Mouse (Mus musculus) stomach, postnatal 0 days (tissue): ENCODE data around the gene Arhgef2. TPM values are rescaled to one million over a fixed set of nuclear protein-coding genes. Genes with fewer than 3 reads are reported as not detected.

Source experiments
- ATAC-seq: fragments of 200-750 bp; cut with Nextera tagmentation; 2 replicates; pipeline ENCODE4 v1.8.0; 2017; ENCODE audit not compliant: low FRiP score, low TSS enrichment
- DNase-seq: peaks from one replicate; pipeline ENCODE4 v3.0.0-alpha.2; 2016; ENCODE audit warnings: low spot score
- H3K27ac ChIP-seq: fragments of 300-500 bp; sonication (generic); replicated peaks from 2 replicates; pipeline ENCODE4 v1.5.1; 2014; ENCODE audit warnings: mild to moderate bottlenecking, control low read depth
- H3K27me3 ChIP-seq: fragments of 300-500 bp; sonication (generic); 2 replicates; pipeline ENCODE4 v1.6.1; 2014; ENCODE audit warnings: low read length; ENCODE audit not compliant: control insufficient read depth, insufficient read depth
- H3K36me3 ChIP-seq: fragments of 300-500 bp; sonication (generic); 2 replicates; pipeline ENCODE4 v1.6.1; 2014; ENCODE audit warnings: low read length, mixed read lengths; ENCODE audit not compliant: control insufficient read depth, insufficient read depth
- H3K4me1 ChIP-seq: fragments of 300-500 bp; sonication (generic); replicated peaks from 2 replicates; pipeline ENCODE4 v1.6.1; 2014; ENCODE audit warnings: antibody characterized with exemption; ENCODE audit not compliant: control insufficient read depth, insufficient read depth
- H3K4me2 ChIP-seq: fragments of 300-500 bp; sonication (generic); replicated peaks from 2 replicates; pipeline ENCODE4 v1.6.1; 2014; ENCODE audit warnings: low read depth, mild to moderate bottlenecking, control low read depth, moderate library complexity
- H3K4me3 ChIP-seq: fragments of 300-500 bp; sonication (generic); 2 replicates; pipeline ENCODE4 v1.5.1; 2014; ENCODE audit warnings: low read depth, low read length, control low read depth
- H3K9ac ChIP-seq: fragments of 300-500 bp; sonication (generic); 2 replicates; pipeline ENCODE4 v1.6.1; 2014; ENCODE audit warnings: mild to moderate bottlenecking, low read length, control low read depth, mixed read lengths
- H3K9me3 ChIP-seq: fragments of 300-500 bp; sonication (generic); 2 replicates; pipeline ENCODE4 v1.6.1; 2016; ENCODE audit warnings: low read length; ENCODE audit not compliant: control insufficient read depth
- CTCF ChIP-seq: IDR thresholded peaks from 2 replicates; pipeline ENCODE4 v1.5.1; 2016; ENCODE audit warnings: antibody characterized with exemption, low read depth, mild to moderate bottlenecking, moderate library complexity
- EP300 ChIP-seq: optimal IDR thresholded peaks from 2 replicates; pipeline ENCODE3; 2016; ENCODE audit warnings: antibody characterized with exemption
- WGBS: fragments of 180-500 bp; shearing (Covaris S2); extraction: QIAGEN DNeasy Blood & Tissue Kit; methylation state at CpG from one replicate; pipeline ENCODE4 v1.1.7; 2014; 5-methylcytosine and 5-hydroxymethylcytosine counted together
- polyA plus RNA-seq: library from polyadenylated mRNA; unstranded; fragments of >200 nt; fragmentation: Nextera tagmentation; extraction: Ambion mirVana; gene quantifications from 2 replicates; pipeline ENCODE4 v1.2.1, GENCODE M21; 2015

The Arhgef2 gene
- polyA plus RNA-seq, 1 experiment from 2014 or later, result 29.0 TPM

DNA sequence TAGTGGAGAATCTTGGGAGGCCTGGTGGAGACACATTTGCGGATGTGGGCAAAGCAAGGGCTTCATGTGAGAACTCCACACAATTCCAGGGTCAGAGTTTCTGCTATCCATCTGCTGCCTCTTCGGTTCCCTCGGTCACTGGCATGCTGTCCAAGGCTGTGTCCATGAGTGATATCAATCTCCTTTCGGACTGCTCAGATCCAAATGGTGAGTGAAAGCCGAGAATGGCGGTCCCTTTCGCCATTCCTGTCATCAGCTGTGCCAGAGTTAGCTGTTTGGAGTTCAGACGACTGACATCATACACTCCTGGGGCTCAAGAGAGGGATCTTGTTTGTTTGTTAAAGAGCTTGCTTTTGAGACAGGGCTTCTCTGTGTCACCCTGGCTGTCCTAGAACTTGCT, 8.7 kb downstream of the Arhgef2 start:
- no peaks in the 10 kb centered on the region for H3K4me1 ChIP-seq
- no peak overlapping the region for H3K4me3 ChIP-seq
- no peak for ATAC-seq
- TF ChIP-seq EP300 (no peak), CTCF (no peak)
- H3K27me3 ChIP-seq, result no peaks in the 10 kb centered on the region
- no peaks in the 10 kb centered on the region for H3K9me3 ChIP-seq
- no peak overlapping the region for H3K9ac ChIP-seq
- no peak overlapping the region for H3K4me2 ChIP-seq
- 74% methylated on average over 8 of the region's 8 CpGs for WGBS
- no peaks in the 10 kb centered on the region for H3K36me3 ChIP-seq
- no peak for DNase-seq
- no peak overlapping the region for H3K27ac ChIP-seq

- no peak overlapping the region for H3K9ac ChIP-seq
- DNase-seq (peak; percentile 78), ATAC-seq (peak; percentile 76)
- H3K27ac ChIP-seq, result peak overlapping the region; percentile 84
- H3K4me1 ChIP-seq, result no peaks in the 10 kb centered on the region
- TF ChIP-seq CTCF, result no peak
- no peak overlapping the region for H3K4me2 ChIP-seq
- H3K4me3 ChIP-seq, result no peak overlapping the region
- H3K9me3 ChIP-seq, result no peaks in the 10 kb centered on the region
- no peaks in the 10 kb centered on the region for H3K27me3 ChIP-seq
- 63% methylated on average over 5 of the region's 5 CpGs for WGBS
- no peaks in the 10 kb centered on the region for H3K36me3 ChIP-seq
These were observed 9.4 kb downstream of the Arhgef2 start for GRCm38 (mm10) chr3:88615117-88615516.

GRCm38 (mm10) chr3:88615902-88616391, 10.2 kb downstream of the Arhgef2 start:
- no peaks in the 10 kb centered on the region for H3K9me3 ChIP-seq
- H3K27me3 ChIP-seq, result no peaks in the 10 kb centered on the region
- peak; percentile 42 for DNase-seq
- no peaks in the 10 kb centered on the region for H3K4me1 ChIP-seq
- TF ChIP-seq EP300 (no peak), CTCF (peak; percentile 15)
- H3K9ac ChIP-seq, result peak overlapping the region; percentile 56
- WGBS, result 43% methylated on average over 9 of the region's 9 CpGs
- H3K27ac ChIP-seq, result peak overlapping the region; percentile 84
- H3K4me2 ChIP-seq, result peak overlapping the region; percentile 56
- H3K4me3 ChIP-seq, result peak overlapping the region; percentile 31
- peak; percentile 65 for ATAC-seq
- H3K36me3 ChIP-seq, result no peaks in the 10 kb centered on the region

DNA sequence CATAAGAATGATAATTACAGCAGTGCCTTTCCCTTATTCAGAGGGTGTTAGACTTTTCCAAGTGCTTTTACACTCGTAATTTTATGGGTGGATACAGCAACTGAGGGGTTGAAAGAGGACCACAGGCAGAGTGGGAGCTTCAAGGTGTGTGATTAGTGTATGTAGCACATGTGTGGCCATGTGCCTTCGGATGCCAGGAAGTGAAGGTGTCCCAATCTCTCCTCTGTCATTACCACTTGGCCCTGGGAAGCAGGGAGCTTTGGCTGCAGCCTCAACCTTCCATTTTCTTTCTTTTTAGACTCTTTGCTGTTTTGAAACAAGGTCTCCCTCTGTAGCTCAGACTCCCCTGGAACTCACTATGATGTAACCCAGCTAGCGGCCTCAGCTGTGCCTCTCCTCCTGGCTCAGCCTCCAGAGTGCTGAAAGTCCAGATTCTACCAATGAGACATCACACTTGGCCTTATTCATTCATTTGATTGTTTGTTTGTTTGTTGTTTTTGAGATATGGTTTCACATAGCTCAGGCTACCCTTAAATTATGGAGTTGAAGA, 11.3 kb downstream of the Arhgef2 start:
- peak overlapping the region; percentile 84 for H3K27ac ChIP-seq
- no peak for TF ChIP-seq EP300
- TF ChIP-seq CTCF, result no peak
- ATAC-seq (no peak), DNase-seq (no peak)
- no peaks in the 10 kb centered on the region for H3K4me1 ChIP-seq
- H3K4me2 ChIP-seq, result peak overlapping the region; percentile 56
- H3K27me3 ChIP-seq, result no peaks in the 10 kb centered on the region
- no peaks in the 10 kb centered on the region for H3K36me3 ChIP-seq
- 60% methylated on average over 3 of the region's 3 CpGs for WGBS
- H3K9ac ChIP-seq, result peak overlapping the region; percentile 56; the same call in 1 of the 2 replicates
- H3K9me3 ChIP-seq, result no peaks in the 10 kb centered on the region
- H3K4me3 ChIP-seq, result peak overlapping the region; percentile 31

DNA sequence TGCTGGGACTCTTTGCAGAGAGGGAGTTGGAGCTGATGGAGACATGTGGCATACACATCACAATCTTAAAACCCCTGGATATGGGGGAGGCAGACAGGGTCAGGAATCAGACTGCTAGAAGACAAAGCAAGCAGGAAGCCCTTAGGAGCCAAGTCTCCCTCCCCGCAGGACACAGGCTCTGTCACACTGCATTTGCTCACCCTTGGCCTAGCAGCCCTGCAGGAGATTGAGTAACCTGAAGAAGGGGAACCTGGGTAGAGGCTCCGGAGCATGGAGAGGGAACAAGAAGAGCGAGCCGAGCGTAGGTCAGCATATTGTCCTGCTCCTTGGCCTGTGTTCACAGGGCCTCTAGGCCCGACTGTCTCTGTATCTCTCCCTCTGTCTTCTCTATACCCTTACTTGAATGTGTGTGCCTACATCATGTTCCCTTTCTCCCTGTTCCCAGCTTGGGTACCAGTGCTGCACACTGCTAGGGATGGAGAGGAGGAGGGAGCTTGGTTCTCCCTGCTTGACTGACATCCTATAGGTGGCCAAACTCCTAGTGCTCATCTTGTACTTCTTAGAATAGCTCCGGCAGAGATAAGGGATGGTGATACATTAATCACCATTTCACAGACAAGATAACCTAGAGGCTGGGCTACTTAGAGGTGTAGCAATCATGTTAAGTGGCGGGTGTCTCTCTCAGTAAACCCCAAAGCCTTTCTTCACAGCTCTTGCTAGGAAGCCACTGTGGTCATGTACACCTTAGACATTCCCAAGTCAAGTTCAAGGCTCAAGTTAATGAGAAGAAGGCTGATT, 12.5 kb downstream of the Arhgef2 start:
- no peak for DNase-seq
- no peak overlapping the region for H3K27ac ChIP-seq

More for the DNA sequence above, 12.5 kb downstream of the Arhgef2 start:
- no peak overlapping the region for H3K9ac ChIP-seq
- no peaks in the 10 kb centered on the region for H3K27me3 ChIP-seq
- no peak for ATAC-seq
- WGBS, result 70% methylated on average over 8 of the region's 8 CpGs
- no peaks in the 10 kb centered on the region for H3K4me1 ChIP-seq
- H3K4me3 ChIP-seq, result no peak overlapping the region
- 0 out of 2 replicates have a peak overlapping the region, but pooled peaks have one; percentile 17 for H3K4me2 ChIP-seq
- H3K36me3 ChIP-seq, result no peaks in the 10 kb centered on the region
- no peak for TF ChIP-seq CTCF
- TF ChIP-seq EP300, result no peak
- no peaks in the 10 kb centered on the region for H3K9me3 ChIP-seq
